Mouse (Mus musculus) MEL (cell line): ENCODE data around the gene Ccdc96.

Source experiments
- BHLHE40 ChIP-seq: IDR thresholded peaks from 2 replicates; pipeline ENCODE4 v1.6.1; 2012; ENCODE audit warnings: low read depth, mild to moderate bottlenecking, inconsistent platforms, low read length, improper control_type of control experiment, borderline replicate concordance
- CHD1 ChIP-seq: IDR thresholded peaks from 2 replicates; pipeline ENCODE4 v1.6.1; 2012; ENCODE audit warnings: low read depth, mild to moderate bottlenecking, inconsistent platforms, low read length, improper control_type of control experiment
- CTCF ChIP-seq, 3 experiments: IDR thresholded peaks in 2 of 3; conservative IDR thresholded peaks in 1 of 3; 2 replicates each; pipeline ENCODE4 v1.5.1; 2011 to 2012; ENCODE audit warnings: low read length in 3 of 3, low read depth in 2 of 3, mild to moderate bottlenecking in 2 of 3, improper control_type of control experiment in 1 of 3, inconsistent platforms in 1 of 3, mixed read lengths in 1 of 3, moderate library complexity in 1 of 3; ENCODE audit not compliant: control insufficient read depth in 1 of 3, insufficient read depth in 1 of 3, poor library complexity in 1 of 3, severe bottlenecking in 1 of 3
- EP300 ChIP-seq, 2 experiments: IDR thresholded peaks; 2 replicates each; pipeline ENCODE4 v1.6.1; 2011; ENCODE audit warnings: improper control_type of control experiment in 2 of 2, low read length in 2 of 2, low read depth in 1 of 2, mild to moderate bottlenecking in 1 of 2
- GABPA ChIP-seq: IDR thresholded peaks from 2 replicates; pipeline ENCODE4 v1.6.1; 2012; ENCODE audit warnings: low read depth, mild to moderate bottlenecking, inconsistent platforms, low read length, improper control_type of control experiment, moderate library complexity
- GATA1 ChIP-seq: IDR thresholded peaks from 2 replicates; pipeline ENCODE4 v1.6.1; 2011; ENCODE audit warnings: low read depth, low read length, improper control_type of control experiment
- MXI1 ChIP-seq: IDR thresholded peaks from 2 replicates; pipeline ENCODE4 v1.6.1; 2011; ENCODE audit warnings: mild to moderate bottlenecking, low read depth, low read length, improper control_type of control experiment
- NELFE ChIP-seq: IDR thresholded peaks from 2 replicates; pipeline ENCODE4 v1.6.1; 2011; ENCODE audit warnings: low read depth, low read length, improper control_type of control experiment
- POLR2A ChIP-seq, 2 experiments: IDR thresholded peaks; 2 replicates each; pipeline ENCODE4 v1.6.1; 2011 to 2012; ENCODE audit warnings: low read length in 2 of 2, mild to moderate bottlenecking in 2 of 2, control low read depth in 1 of 2, improper control_type of control experiment in 1 of 2, low read depth in 1 of 2, moderate library complexity in 1 of 2; ENCODE audit not compliant: control insufficient read depth in 1 of 2, insufficient read depth in 1 of 2, poor library complexity in 1 of 2
- UBTF ChIP-seq: IDR thresholded peaks from 2 replicates; pipeline ENCODE4 v1.6.1; 2012; ENCODE audit warnings: low read depth, mild to moderate bottlenecking, inconsistent platforms, low read length, improper control_type of control experiment, moderate library complexity, borderline replicate concordance; ENCODE audit not compliant: insufficient read depth
- USF1 ChIP-seq: IDR thresholded peaks from 2 replicates; pipeline ENCODE4 v1.6.1; 2014; ENCODE audit warnings: low read depth, mild to moderate bottlenecking, inconsistent platforms, low read length, improper control_type of control experiment, moderate library complexity

- TF ChIP-seq BHLHE40 (no peak), CTCF (IDR thresholded peaks at IDR 0.05 in 2 of 3, conservative IDR thresholded peaks at IDR 0.05 in 1 of 3; ENCODE audit: control insufficient read depth in 1 of 3, insufficient read depth in 1 of 3, low read depth in 2 of 3, low read length in 3 of 3, poor library complexity in 1 of 3, severe bottlenecking in 1 of 3) (no peak), USF1 (no peak), UBTF (no peak), GATA1 (no peak), CHD1 (no peak), GABPA (no peak), MXI1 (no peak), POLR2A (IDR thresholded peaks at IDR 0.05; ENCODE audit: control insufficient read depth in 1 of 2, insufficient read depth in 1 of 2, low read depth in 1 of 2, low read length in 2 of 2, poor library complexity in 1 of 2) (no peak), NELFE (no peak), EP300 (IDR thresholded peaks at IDR 0.05; ENCODE audit: low read depth in 1 of 2, low read length in 2 of 2) (no peak)
These were observed 34.6 kb upstream of the Ccdc96 start for GRCm38 (mm10) chr5:36449710-36450358.
